Mouse (Mus musculus) heart, embryonic 15.5 days (tissue): Measurements from ENCODE around the gene Dnajb11. TPM values are rescaled to one million over a fixed set of nuclear protein-coding genes. Genes with fewer than 3 reads are reported as not detected.
A peak's percentile ranks its signal among the peaks of the same experiment; 100 is the strongest.

Source experiments
- ATAC-seq: fragments of 200-750 bp; cut with Nextera tagmentation; replicated peaks from 2 replicates; pipeline ENCODE4 v1.8.0; 2017; ENCODE audit warnings: low read depth, moderate TSS enrichment; ENCODE audit not compliant: insufficient number of reproducible peaks, insufficient read depth, low FRiP score
- H3K27ac ChIP-seq: fragments of 300-500 bp; sonication (generic); 2 replicates; pipeline ENCODE4 v1.5.1; 2015; ENCODE audit warnings: mild to moderate bottlenecking, inconsistent platforms
- H3K27me3 ChIP-seq: fragments of 300-500 bp; sonication (generic); 2 replicates; pipeline ENCODE4 v1.6.1; 2015; ENCODE audit warnings: inconsistent platforms
- H3K36me3 ChIP-seq: fragments of 300-500 bp; sonication (generic); 2 replicates; pipeline ENCODE4 v1.6.1; 2015; ENCODE audit warnings: mild to moderate bottlenecking, inconsistent platforms
- H3K4me1 ChIP-seq: fragments of 300-500 bp; sonication (generic); replicated peaks from 2 replicates; pipeline ENCODE4 v1.6.1; 2015; ENCODE audit warnings: inconsistent platforms
- H3K4me2 ChIP-seq: fragments of 300-500 bp; sonication (generic); 2 replicates; pipeline ENCODE4 v1.6.1; 2015; ENCODE audit warnings: inconsistent platforms, mild to moderate bottlenecking, moderate library complexity
- H3K4me3 ChIP-seq: fragments of 300-500 bp; sonication (generic); 2 replicates; pipeline ENCODE4 v1.5.1; 2015; ENCODE audit warnings: mild to moderate bottlenecking, inconsistent platforms
- H3K9ac ChIP-seq: fragments of 300-500 bp; sonication (generic); 2 replicates; pipeline ENCODE4 v1.6.1; 2015; ENCODE audit warnings: mild to moderate bottlenecking, inconsistent platforms
- H3K9me3 ChIP-seq: fragments of 300-500 bp; sonication (generic); replicated peaks from 2 replicates; pipeline ENCODE4 v1.6.1; 2016; ENCODE audit warnings: inconsistent platforms
- WGBS: fragments of 180-500 bp; shearing (Covaris S2); methylation state at CpG from one replicate; pipeline ENCODE4 v1.1.7; 2015; ENCODE audit warnings: mixed read lengths; 5-methylcytosine and 5-hydroxymethylcytosine counted together
- polyA plus RNA-seq: library from polyadenylated mRNA; unstranded; fragments of >200 nt; fragmentation: Nextera tagmentation; extraction: Ambion mirVana; gene quantifications from 2 replicates; pipeline ENCODE4 v1.2.1, GENCODE M21; 2015

Gene Dnajb11
- polyA plus RNA-seq, 1 experiment from 2014 or later: 86.2 TPM

GRCm38 (mm10) chr16:22848331-22848730 lies 9.3 kb upstream of the Dnajb11 start:
- ATAC-seq: no peak
- no peaks in the 10 kb centered on the region for H3K36me3 ChIP-seq
- WGBS: 87% methylated on average over 1 of the region's 1 CpGs
- H3K27ac ChIP-seq: no peak overlapping the region
- no peaks in the 10 kb centered on the region for H3K27me3 ChIP-seq
- peaks cover 11% of the 10 kb centered on the region for H3K4me1 ChIP-seq
- H3K4me2 ChIP-seq: no peak overlapping the region
- H3K9ac ChIP-seq: no peak overlapping the region
- H3K4me3 ChIP-seq: no peak overlapping the region
- H3K9me3 ChIP-seq: no peaks in the 10 kb centered on the region

- Histone ChIP-seq H3K4me2 (no peak overlapping the region), H3K36me3 (no peaks in the 10 kb centered on the region), H3K9ac (no peak overlapping the region), H3K4me3 (no peak overlapping the region), H3K27me3 (no peaks in the 10 kb centered on the region), H3K9me3 (no peaks in the 10 kb centered on the region), H3K4me1 (peaks cover 6% of the 10 kb centered on the region), H3K27ac (no peak overlapping the region)
- WGBS: 90% methylated on average over 4 of the region's 4 CpGs
- no peak for ATAC-seq
These were observed 4.9 kb upstream of the Dnajb11 start for GRCm38 (mm10) chr16:22852709-22853108.

DNA sequence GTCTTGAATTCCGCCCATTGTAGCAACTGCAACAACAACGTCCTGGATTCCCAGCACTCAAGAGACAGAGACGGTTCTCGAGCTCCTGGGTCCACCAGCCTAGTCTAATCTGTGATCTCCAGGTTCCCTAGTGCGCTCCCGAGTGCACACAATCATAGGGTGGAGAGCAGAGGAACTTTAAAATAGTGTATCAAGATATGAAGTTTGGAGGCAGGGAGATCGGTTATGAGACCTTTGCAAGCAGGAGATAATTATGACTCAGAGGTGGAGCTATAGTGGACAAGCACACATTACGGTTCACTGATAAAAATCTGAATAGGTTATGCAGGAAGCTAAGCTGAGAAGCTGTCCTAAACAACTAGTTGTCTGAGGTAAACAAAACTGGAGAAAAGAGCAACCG lies 872 bp upstream of the Dnajb11 start:
- 7% methylated on average over 9 of the region's 9 CpGs for WGBS
- no peaks in the 10 kb centered on the region for H3K27me3 ChIP-seq

GRCm38 (mm10) chr16:22872397-22872796 lies 14.8 kb downstream of the Dnajb11 start:
- Histone ChIP-seq H3K4me2 (no peak overlapping the region), H3K9ac (no peak overlapping the region), H3K27me3 (no peaks in the 10 kb centered on the region), H3K36me3 (peaks cover 59% of the 10 kb centered on the region), H3K4me3 (no peak overlapping the region), H3K9me3 (no peaks in the 10 kb centered on the region), H3K27ac (no peak overlapping the region), H3K4me1 (no peaks in the 10 kb centered on the region)
- ATAC-seq: no peak
- 89% methylated on average over 8 of the region's 8 CpGs for WGBS

More for the DNA sequence above, 872 bp upstream of the Dnajb11 start:
- no peak for ATAC-seq
- peaks cover 15% of the 10 kb centered on the region for H3K4me1 ChIP-seq
- no peaks in the 10 kb centered on the region for H3K9me3 ChIP-seq
- H3K9ac ChIP-seq: peak overlapping the region; percentile 46
- peaks cover 2% of the 10 kb centered on the region; the same call in 1 of the 2 replicates for H3K36me3 ChIP-seq
- peak overlapping the region; percentile 78 for H3K4me2 ChIP-seq
- peak overlapping the region; percentile 75 for H3K27ac ChIP-seq
- H3K4me3 ChIP-seq: peak overlapping the region; percentile 76

- no peak overlapping the region for H3K9ac ChIP-seq
- whole genome bisulfite sequencing: 63% methylated on average over 4 of the region's 4 CpGs
These were observed 15.7 kb downstream of the Dnajb11 start for GRCm38 (mm10) chr16:22873369-22873768.

GRCm38 (mm10) chr16:22876218-22877043 lies 18.8 kb downstream of the Dnajb11 start:
- Histone ChIP-seq H3K9me3 (no peaks in the 10 kb centered on the region), H3K27me3 (no peaks in the 10 kb centered on the region), H3K4me1 (no peaks in the 10 kb centered on the region; the same call in 1 of the 2 replicates), H3K9ac (no peak overlapping the region), H3K36me3 (peaks cover 20% of the 10 kb centered on the region), H3K4me2 (no peak overlapping the region), H3K4me3 (no peak overlapping the region), H3K27ac (no peak overlapping the region)
- WGBS: 44% methylated on average over 9 of the region's 9 CpGs
- ATAC-seq: no peak

More at GRCm38 (mm10) chr16:22873369-22873768, 15.7 kb downstream of the Dnajb11 start:
- no peak overlapping the region for H3K4me2 ChIP-seq
- peaks cover 51% of the 10 kb centered on the region for H3K36me3 ChIP-seq
- no peaks in the 10 kb centered on the region for H3K27me3 ChIP-seq
- H3K4me3 ChIP-seq: no peak overlapping the region
- H3K27ac ChIP-seq: no peak overlapping the region
- no peaks in the 10 kb centered on the region for H3K4me1 ChIP-seq
- H3K9me3 ChIP-seq: no peaks in the 10 kb centered on the region
- ATAC-seq: no peak

DNA sequence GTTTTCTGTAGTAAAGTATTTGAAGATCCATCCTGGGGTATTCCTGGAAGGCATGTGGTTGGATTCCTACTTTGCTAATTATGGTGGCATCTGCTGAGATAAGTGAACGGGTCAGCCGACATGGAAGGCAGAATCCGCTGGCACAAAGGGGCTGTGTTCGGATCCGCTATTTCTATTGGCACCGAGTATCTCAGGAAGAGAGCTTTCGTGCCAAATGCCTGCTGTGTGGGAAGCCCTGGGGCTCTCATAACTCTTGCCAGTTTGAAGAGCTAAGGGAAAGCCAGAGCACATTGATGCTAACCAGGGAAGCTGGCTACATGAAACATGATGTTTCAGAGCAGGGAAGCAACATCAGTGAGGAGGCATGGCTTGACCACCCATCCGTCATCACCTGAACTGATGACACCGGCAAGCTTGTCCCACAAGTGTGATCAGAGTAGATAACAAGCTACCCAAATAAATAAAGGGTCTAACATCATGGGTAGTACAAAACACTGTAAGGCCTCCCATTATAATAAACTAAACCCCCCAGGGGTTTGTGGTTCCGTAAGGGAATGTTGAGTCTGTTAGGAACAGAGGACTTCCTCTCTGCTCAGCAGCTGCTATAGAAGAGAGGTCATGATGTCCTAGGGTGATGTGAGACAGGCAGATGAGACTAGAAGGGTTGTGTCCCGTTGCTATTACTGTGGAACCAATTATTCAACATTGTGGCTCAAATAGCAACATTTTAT lies 20.2 kb downstream of the Dnajb11 start:
- Histone ChIP-seq H3K27ac (no peak overlapping the region), H3K4me1 (peaks cover 3% of the 10 kb centered on the region; the same call in 1 of the 2 replicates), H3K36me3 (peaks cover 6% of the 10 kb centered on the region), H3K27me3 (no peaks in the 10 kb centered on the region), H3K9me3 (no peaks in the 10 kb centered on the region), H3K4me2 (no peak overlapping the region), H3K9ac (no peak overlapping the region), H3K4me3 (no peak overlapping the region)
- ATAC-seq: no peak
- 66% methylated on average over 11 of the region's 11 CpGs for WGBS

- no peaks in the 10 kb centered on the region for H3K27me3 ChIP-seq
- WGBS: 70% methylated on average over 7 of the region's 7 CpGs
- no peak overlapping the region for H3K4me2 ChIP-seq
- H3K9ac ChIP-seq: no peak overlapping the region
- no peaks in the 10 kb centered on the region for H3K9me3 ChIP-seq
- H3K36me3 ChIP-seq: no peaks in the 10 kb centered on the region
- no peak overlapping the region for H3K27ac ChIP-seq
- ATAC-seq: no peak
- no peak overlapping the region for H3K4me3 ChIP-seq
- H3K4me1 ChIP-seq: peaks cover 3% of the 10 kb centered on the region; the same call in 1 of the 2 replicates
These were observed 21.1 kb downstream of the Dnajb11 start for GRCm38 (mm10) chr16:22878716-22879115.

DNA sequence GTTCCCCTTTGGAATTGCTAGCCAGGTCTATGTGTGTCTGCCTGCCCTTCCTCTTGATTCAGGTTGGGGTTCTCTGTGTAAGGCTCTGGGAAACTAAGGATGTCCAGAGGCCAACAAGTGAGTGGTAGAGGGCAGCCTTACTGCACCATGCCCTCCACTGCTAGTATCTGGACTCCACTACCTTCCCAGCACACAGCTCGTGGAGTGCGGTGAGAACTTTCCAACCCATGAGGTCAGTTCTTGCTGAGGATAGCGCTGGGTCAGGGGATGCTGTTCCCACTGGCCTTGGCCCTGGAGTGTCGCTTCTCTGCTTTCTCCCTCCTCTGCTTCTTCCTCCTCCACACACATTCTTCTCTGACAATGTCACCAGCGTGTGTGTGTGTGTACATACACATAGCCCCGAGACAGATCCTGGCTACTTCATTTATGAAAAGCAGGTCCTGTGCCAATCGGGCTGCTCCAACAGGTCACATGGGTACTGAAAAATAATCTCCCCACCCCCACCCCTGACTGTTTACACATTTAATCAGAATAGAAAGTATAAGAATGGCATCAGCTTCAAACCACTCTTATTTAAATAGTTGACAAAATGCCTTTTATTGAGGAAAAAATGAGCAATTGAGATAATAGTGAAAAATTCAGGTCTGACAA lies 22.4 kb downstream of the Dnajb11 start:
- Histone ChIP-seq H3K9me3 (no peaks in the 10 kb centered on the region), H3K9ac (no peak overlapping the region), H3K4me3 (no peak overlapping the region), H3K4me2 (no peak overlapping the region), H3K4me1 (peaks cover 3% of the 10 kb centered on the region; the same call in 1 of the 2 replicates), H3K27ac (no peak overlapping the region), H3K36me3 (no peaks in the 10 kb centered on the region), H3K27me3 (no peaks in the 10 kb centered on the region)
- ATAC-seq: no peak
- 57% methylated on average over 7 of the region's 7 CpGs for WGBS

GRCm38 (mm10) chr16:22880900-22881299 lies 23.3 kb downstream of the Dnajb11 start:
- H3K9ac ChIP-seq: no peak overlapping the region
- no peaks in the 10 kb centered on the region for H3K27me3 ChIP-seq
- H3K4me3 ChIP-seq: no peak overlapping the region
- WGBS: 19% methylated on average over 6 of the region's 6 CpGs
- no peaks in the 10 kb centered on the region for H3K36me3 ChIP-seq
- peaks cover 3% of the 10 kb centered on the region; the same call in 1 of the 2 replicates for H3K4me1 ChIP-seq
- no peaks in the 10 kb centered on the region for H3K9me3 ChIP-seq
- no peak overlapping the region for H3K27ac ChIP-seq
- H3K4me2 ChIP-seq: no peak overlapping the region
- no peak; the same call in 1 of the 2 replicates for ATAC-seq

- 38% methylated on average over 4 of the region's 4 CpGs for WGBS
- peaks cover 3% of the 10 kb centered on the region; the same call in 1 of the 2 replicates for H3K4me1 ChIP-seq
- H3K4me2 ChIP-seq: no peak overlapping the region
- no peaks in the 10 kb centered on the region for H3K27me3 ChIP-seq
- H3K4me3 ChIP-seq: no peak overlapping the region
- H3K27ac ChIP-seq: no peak overlapping the region
- no peaks in the 10 kb centered on the region for H3K36me3 ChIP-seq
- ATAC-seq: peak; percentile 51; the same call in 1 of the 2 replicates
- H3K9me3 ChIP-seq: no peaks in the 10 kb centered on the region
- H3K9ac ChIP-seq: no peak overlapping the region
These were observed 23.8 kb downstream of the Dnajb11 start for GRCm38 (mm10) chr16:22881487-22881886.
